Mouse (Mus musculus): ENCODE results near the gene Gipr. TPM values are rescaled to one million over a fixed set of nuclear protein-coding genes. Genes with fewer than 3 reads are reported as not detected.
A peak's percentile ranks its signal among the peaks of the same experiment; 100 is the strongest.
"Not testable (repeated sequence)": the region's sequence is repeated elsewhere in the genome, so short reads cannot be mapped to it uniquely, and the experiment has no call there.

The Gipr gene
- polyA plus RNA-seq, 1 experiment from 2014 or later: 2.2 TPM

DNA sequence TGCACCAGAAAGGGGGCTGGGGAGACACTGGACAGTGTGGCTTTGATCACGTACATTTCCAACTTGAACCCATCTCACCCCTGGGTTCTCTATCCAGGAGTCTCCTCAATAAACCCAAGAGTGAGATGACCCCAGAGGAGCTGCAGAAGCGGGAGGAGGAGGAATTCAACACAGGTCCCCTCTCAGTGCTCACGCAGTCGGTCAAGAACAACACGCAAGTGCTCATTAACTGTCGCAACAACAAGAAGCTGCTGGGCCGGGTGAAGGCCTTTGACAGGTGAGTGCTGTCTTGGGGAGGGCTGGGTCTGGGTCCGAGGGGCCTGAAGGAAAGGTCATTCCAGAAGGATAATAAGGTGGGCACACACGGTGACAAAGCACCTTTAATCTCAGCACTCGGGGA lies 14.8 kb downstream of the Gipr start:
- H3K36me3 ChIP-seq (ENCODE audit: control insufficient read depth, insufficient read depth, low read length): peaks cover 37% of the 10 kb centered on the region
- WGBS: 88% methylated on average over 10 of the region's 10 CpGs
- not testable (repeated sequence) for H3K27ac ChIP-seq (ENCODE audit: low read depth); H3K9me3 ChIP-seq (ENCODE audit: control insufficient read depth, low read length); H3K4me2 ChIP-seq (ENCODE audit: low read length); DNase-seq (ENCODE audit: low spot score); H3K27me3 ChIP-seq (replicated peaks; ENCODE audit: control insufficient read depth, insufficient read depth, low read length); ATAC-seq (replicated peaks; ENCODE audit: low FRiP score, low TSS enrichment, low read depth); H3K9ac ChIP-seq (ENCODE audit: low read length)
- H3K4me3 ChIP-seq (ENCODE audit: low read depth, low read length): 0 out of 2 replicates have a peak overlapping the region, but pooled peaks have one; percentile 91
- peaks cover 14% of the 10 kb centered on the region for H3K4me1 ChIP-seq (replicated peaks; ENCODE audit: control insufficient read depth, insufficient read depth, low read length)

- peak within 1 kb of the TSS; percentile 71 for H3K4me2 ChIP-seq (ENCODE audit: low read length)
- H3K27ac ChIP-seq (ENCODE audit: low read depth): peak within 1 kb of the TSS; percentile 71
- no peaks in the 10 kb centered on the region for H3K27me3 ChIP-seq (replicated peaks; ENCODE audit: control insufficient read depth, insufficient read depth, low read length)
- ATAC-seq (replicated peaks; ENCODE audit: low FRiP score, low TSS enrichment, low read depth) (peak; percentile 93), DNase-seq (ENCODE audit: low spot score) (peak; percentile 99)
- peak within 1 kb of the TSS; percentile 79 for H3K9ac ChIP-seq (ENCODE audit: low read length)
- peaks cover 31% of the 10 kb centered on the region for H3K36me3 ChIP-seq (ENCODE audit: control insufficient read depth, insufficient read depth, low read length)
- peaks cover 14% of the 10 kb centered on the region for H3K4me1 ChIP-seq (replicated peaks; ENCODE audit: control insufficient read depth, insufficient read depth, low read length)
- H3K9me3 ChIP-seq (ENCODE audit: control insufficient read depth, low read length): no peaks in the 10 kb centered on the region
- H3K4me3 ChIP-seq (ENCODE audit: low read depth, low read length): peak within 1 kb of the TSS; percentile 91
- under 1% methylated on average over 24 of the region's 24 CpGs for WGBS
These were observed 16.3 kb downstream of the Gipr start, which contains the start of gene Snrpd2 for GRCm38 (mm10) chr7:19149626-19150025. Gene Snrpd2, plus strand, starts transcription at chr7:19149722.

- peak within 1 kb of the TSS; percentile 71 for H3K4me2 ChIP-seq (ENCODE audit: low read length)
- H3K9me3 ChIP-seq (ENCODE audit: control insufficient read depth, low read length): no peaks in the 10 kb centered on the region
- DNase-seq (ENCODE audit: low spot score) (peak; percentile 97), ATAC-seq (replicated peaks; ENCODE audit: low FRiP score, low TSS enrichment, low read depth) (peak; percentile 97)
- peak within 1 kb of the TSS; percentile 79 for H3K9ac ChIP-seq (ENCODE audit: low read length)
- peaks cover 31% of the 10 kb centered on the region for H3K36me3 ChIP-seq (ENCODE audit: control insufficient read depth, insufficient read depth, low read length)
- peak within 1 kb of the TSS; percentile 91 for H3K4me3 ChIP-seq (ENCODE audit: low read depth, low read length)
- peak within 1 kb of the TSS; percentile 71 for H3K27ac ChIP-seq (ENCODE audit: low read depth)
- no peaks in the 10 kb centered on the region for H3K27me3 ChIP-seq (replicated peaks; ENCODE audit: control insufficient read depth, insufficient read depth, low read length)
- H3K4me1 ChIP-seq (replicated peaks; ENCODE audit: control insufficient read depth, insufficient read depth, low read length): peaks cover 14% of the 10 kb centered on the region
- WGBS: under 1% methylated on average over 43 of the region's 43 CpGs
These were observed 16.9 kb downstream of the Gipr start, which contains the start of gene Qpctl for GRCm38 (mm10) chr7:19148875-19149541. Gene Qpctl, minus strand, starts transcription at chr7:19149291.

- Histone ChIP-seq H3K4me1 (replicated peaks; ENCODE audit: control insufficient read depth, insufficient read depth, low read length) (peaks cover 14% of the 10 kb centered on the region), H3K9ac (ENCODE audit: low read length) (peak overlapping the region; percentile 50), H3K4me2 (ENCODE audit: low read length) (peak overlapping the region; percentile 71), H3K4me3 (ENCODE audit: low read depth, low read length) (peak overlapping the region; percentile 91), H3K27me3 (replicated peaks; ENCODE audit: control insufficient read depth, insufficient read depth, low read length) (no peaks in the 10 kb centered on the region), H3K27ac (ENCODE audit: low read depth) (peak overlapping the region; percentile 71; the same call in 1 of the 2 replicates), H3K36me3 (ENCODE audit: control insufficient read depth, insufficient read depth, low read length) (peaks cover 24% of the 10 kb centered on the region), H3K9me3 (ENCODE audit: control insufficient read depth, low read length) (no peaks in the 10 kb centered on the region)
- 11% methylated on average over 20 of the region's 20 CpGs for WGBS
- DNase-seq (ENCODE audit: low spot score) (no peak), ATAC-seq (replicated peaks; ENCODE audit: low FRiP score, low TSS enrichment, low read depth) (no peak)
These were observed 17.6 kb downstream of the Gipr start for GRCm38 (mm10) chr7:19148180-19148874.

DNA sequence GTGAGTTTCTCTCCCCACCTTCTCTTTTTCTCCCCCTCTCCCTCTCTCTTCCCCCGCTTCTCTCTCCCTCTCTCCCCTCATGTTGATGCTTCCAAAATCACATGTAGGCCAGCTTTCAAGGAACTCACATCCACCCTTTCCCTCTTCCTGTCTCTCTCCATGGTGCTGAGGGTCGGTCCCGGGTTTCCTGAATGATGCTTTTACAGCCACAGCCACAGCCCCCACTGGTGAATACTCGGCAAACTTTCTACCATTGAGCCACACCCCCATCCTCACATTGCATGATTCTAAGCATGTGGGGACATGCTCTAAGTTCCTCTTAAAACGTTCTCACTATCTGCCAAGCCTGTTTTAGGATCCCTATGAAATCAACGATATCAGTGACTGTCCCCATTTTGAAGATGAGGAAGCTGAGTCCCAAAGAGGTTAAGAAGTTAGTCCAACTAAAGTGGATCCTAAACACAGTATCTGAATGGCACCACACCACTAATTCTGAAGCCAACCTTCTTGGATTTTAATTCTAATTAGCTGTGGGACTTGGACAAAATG lies 18.4 kb downstream of the Gipr start:
- Histone ChIP-seq H3K36me3 (ENCODE audit: control insufficient read depth, insufficient read depth, low read length) (peaks cover 21% of the 10 kb centered on the region), H3K4me2 (ENCODE audit: low read length) (no peak overlapping the region), H3K27me3 (replicated peaks; ENCODE audit: control insufficient read depth, insufficient read depth, low read length) (no peaks in the 10 kb centered on the region), H3K4me3 (ENCODE audit: low read depth, low read length) (no peak overlapping the region), H3K4me1 (replicated peaks; ENCODE audit: control insufficient read depth, insufficient read depth, low read length) (peaks cover 14% of the 10 kb centered on the region), H3K27ac (ENCODE audit: low read depth) (no peak overlapping the region), H3K9me3 (ENCODE audit: control insufficient read depth, low read length) (no peaks in the 10 kb centered on the region), H3K9ac (ENCODE audit: low read length) (no peak overlapping the region)
- no peak for ATAC-seq (replicated peaks; ENCODE audit: low FRiP score, low TSS enrichment, low read depth)
- DNase-seq (ENCODE audit: low spot score): no peak
- WGBS: 50% methylated on average over 6 of the region's 6 CpGs

DNA sequence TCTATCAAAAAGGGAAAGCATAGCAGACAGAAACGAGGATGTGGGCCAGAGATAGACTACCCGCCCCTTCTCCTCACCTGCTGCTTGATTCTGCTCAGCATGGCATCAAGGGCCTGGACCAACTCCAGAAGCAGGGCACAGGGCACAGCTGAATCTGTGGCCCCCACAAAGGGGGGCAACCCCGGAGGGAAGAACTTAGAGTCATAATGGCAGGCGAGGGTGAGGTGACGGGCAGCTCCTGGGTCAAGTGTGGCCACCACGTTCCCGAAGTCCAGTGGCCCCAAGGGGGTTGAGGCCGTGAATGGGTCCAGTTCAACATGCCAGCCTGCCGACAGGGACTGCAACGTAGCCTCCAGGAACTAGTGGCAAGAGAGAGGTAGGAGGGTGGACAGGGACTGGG lies 19.1 kb downstream of the Gipr start:
- Histone ChIP-seq H3K27ac (ENCODE audit: low read depth) (no peak overlapping the region), H3K4me3 (ENCODE audit: low read depth, low read length) (no peak overlapping the region)
- WGBS: 87% methylated on average over 10 of the region's 10 CpGs

GRCm38 (mm10) chr7:19137380-19137779 lies 28.5 kb downstream of the Gipr start:
- Histone ChIP-seq H3K4me2 (ENCODE audit: low read length) (no peak overlapping the region), H3K9ac (ENCODE audit: low read length) (no peak overlapping the region), H3K27ac (ENCODE audit: low read depth) (no peak overlapping the region), H3K27me3 (replicated peaks; ENCODE audit: control insufficient read depth, insufficient read depth, low read length) (no peaks in the 10 kb centered on the region), H3K9me3 (ENCODE audit: control insufficient read depth, low read length) (no peaks in the 10 kb centered on the region), H3K4me3 (ENCODE audit: low read depth, low read length) (no peak overlapping the region), H3K36me3 (ENCODE audit: control insufficient read depth, insufficient read depth, low read length) (peaks cover 63% of the 10 kb centered on the region), H3K4me1 (replicated peaks; ENCODE audit: control insufficient read depth, insufficient read depth, low read length) (no peaks in the 10 kb centered on the region)
- 50% methylated on average over 5 of the region's 5 CpGs for WGBS
- DNase-seq (ENCODE audit: low spot score) (peak; percentile 81), ATAC-seq (replicated peaks; ENCODE audit: low FRiP score, low TSS enrichment, low read depth) (0 out of 2 replicates have a peak, but pooled peaks have one; percentile 10)

More for the DNA sequence above, 19.1 kb downstream of the Gipr start:
- Histone ChIP-seq H3K9ac (ENCODE audit: low read length) (no peak overlapping the region), H3K9me3 (ENCODE audit: control insufficient read depth, low read length) (no peaks in the 10 kb centered on the region), H3K36me3 (ENCODE audit: control insufficient read depth, insufficient read depth, low read length) (peaks cover 16% of the 10 kb centered on the region), H3K4me2 (ENCODE audit: low read length) (no peak overlapping the region), H3K27me3 (replicated peaks; ENCODE audit: control insufficient read depth, insufficient read depth, low read length) (no peaks in the 10 kb centered on the region), H3K4me1 (replicated peaks; ENCODE audit: control insufficient read depth, insufficient read depth, low read length) (peaks cover 14% of the 10 kb centered on the region)
- no peak for ATAC-seq (replicated peaks; ENCODE audit: low FRiP score, low TSS enrichment, low read depth)
- DNase-seq (ENCODE audit: low spot score): no peak

GRCm38 (mm10) chr7:19136673-19137334 lies 29.1 kb downstream of the Gipr start:
- no peaks in the 10 kb centered on the region for H3K9me3 ChIP-seq (ENCODE audit: control insufficient read depth, low read length)
- no peak overlapping the region for H3K4me3 ChIP-seq (ENCODE audit: low read depth, low read length)
- H3K4me2 ChIP-seq (ENCODE audit: low read length): no peak overlapping the region
- no peaks in the 10 kb centered on the region for H3K27me3 ChIP-seq (replicated peaks; ENCODE audit: control insufficient read depth, insufficient read depth, low read length)
- WGBS: 91% methylated on average over 38 of the region's 38 CpGs
- no peak for DNase-seq (ENCODE audit: low spot score)
- no peak overlapping the region for H3K9ac ChIP-seq (ENCODE audit: low read length)
- no peak overlapping the region for H3K27ac ChIP-seq (ENCODE audit: low read depth)
- H3K36me3 ChIP-seq (ENCODE audit: control insufficient read depth, insufficient read depth, low read length): peaks cover 63% of the 10 kb centered on the region
- ATAC-seq (replicated peaks; ENCODE audit: low FRiP score, low TSS enrichment, low read depth): no peak
- H3K4me1 ChIP-seq (replicated peaks; ENCODE audit: control insufficient read depth, insufficient read depth, low read length): 0 out of 2 replicates have a peak, but pooled peaks cover 4% of the 10 kb centered on the region

Measured in intestine, embryonic 14.5 days (tissue).